Mouse (Mus musculus) kidney, embryonic 16.5 days (tissue): ENCODE results near the gene Ndufv3. TPM values are rescaled to one million over a fixed set of nuclear protein-coding genes. Genes with fewer than 3 reads are reported as not detected.
A peak's percentile ranks its signal among the peaks of the same experiment; 100 is the strongest.

ENCODE experiments used
- ATAC-seq: fragments of 200-750 bp; cut with Nextera tagmentation; 2 replicates; pipeline ENCODE4 v1.8.0; 2017; ENCODE audit warnings: moderate TSS enrichment; ENCODE audit not compliant: low FRiP score, low TSS enrichment
- H3K27ac ChIP-seq: fragments of 300-500 bp; sonication (generic); 2 replicates; pipeline ENCODE4 v1.5.1; 2014; ENCODE audit warnings: low read length
- H3K27me3 ChIP-seq: fragments of 300-500 bp; sonication (generic); 2 replicates; pipeline ENCODE4 v1.6.1; 2014; ENCODE audit warnings: low read length, control low read depth, mixed read lengths; ENCODE audit not compliant: insufficient read depth
- H3K36me3 ChIP-seq: fragments of 300-500 bp; sonication (generic); 2 replicates; pipeline ENCODE4 v1.6.1; 2014; ENCODE audit warnings: low read length, control low read depth, mixed read lengths; ENCODE audit not compliant: insufficient read depth
- H3K4me1 ChIP-seq: fragments of 300-500 bp; sonication (generic); 2 replicates; pipeline ENCODE4 v1.6.1; 2014; ENCODE audit warnings: low read length, control low read depth, mixed read lengths; ENCODE audit not compliant: insufficient read depth
- H3K4me2 ChIP-seq: fragments of 300-500 bp; sonication (generic); replicated peaks from 2 replicates; pipeline ENCODE4 v1.6.1; 2014; ENCODE audit warnings: low read depth, low read length
- H3K4me3 ChIP-seq: fragments of 300-500 bp; sonication (generic); 2 replicates; pipeline ENCODE4 v1.5.1; 2014; ENCODE audit warnings: mild to moderate bottlenecking, low read length
- H3K9ac ChIP-seq: fragments of 300-500 bp; sonication (generic); replicated peaks from 2 replicates; pipeline ENCODE4 v1.6.1; 2014; ENCODE audit warnings: low read length
- H3K9me3 ChIP-seq: fragments of 300-500 bp; sonication (generic); 2 replicates; pipeline ENCODE4 v1.6.1; 2016; ENCODE audit warnings: low read length, control low read depth
- WGBS: fragments of 180-500 bp; shearing (Covaris S2); extraction: QIAGEN DNeasy Blood & Tissue Kit; methylation state at CpG from one replicate; pipeline ENCODE4 v1.1.7; 2014; 5-methylcytosine and 5-hydroxymethylcytosine counted together
- polyA plus RNA-seq: library from polyadenylated mRNA; unstranded; fragments of >200 nt; fragmentation: Nextera tagmentation; extraction: Ambion mirVana; gene quantifications from 2 replicates; pipeline ENCODE4 v1.2.1, GENCODE M21; 2015

The Ndufv3 gene
- polyA plus RNA-seq, 1 experiment from 2014 or later: 271 TPM

GRCm38 (mm10) chr17:31510944-31511343, 9.0 kb upstream of the Ndufv3 start:
- no peak overlapping the region for H3K27ac ChIP-seq
- peak overlapping the region; percentile 83 for H3K4me2 ChIP-seq
- peak overlapping the region; percentile 89 for H3K4me3 ChIP-seq
- WGBS: 96% methylated on average over 6 of the region's 6 CpGs
- peaks cover 14% of the 10 kb centered on the region for H3K4me1 ChIP-seq
- no peak for ATAC-seq
- peak overlapping the region; percentile 84; the same call in 1 of the 2 replicates for H3K9ac ChIP-seq
- no peaks in the 10 kb centered on the region for H3K27me3 ChIP-seq
- no peaks in the 10 kb centered on the region for H3K9me3 ChIP-seq
- peaks cover 24% of the 10 kb centered on the region for H3K36me3 ChIP-seq

DNA sequence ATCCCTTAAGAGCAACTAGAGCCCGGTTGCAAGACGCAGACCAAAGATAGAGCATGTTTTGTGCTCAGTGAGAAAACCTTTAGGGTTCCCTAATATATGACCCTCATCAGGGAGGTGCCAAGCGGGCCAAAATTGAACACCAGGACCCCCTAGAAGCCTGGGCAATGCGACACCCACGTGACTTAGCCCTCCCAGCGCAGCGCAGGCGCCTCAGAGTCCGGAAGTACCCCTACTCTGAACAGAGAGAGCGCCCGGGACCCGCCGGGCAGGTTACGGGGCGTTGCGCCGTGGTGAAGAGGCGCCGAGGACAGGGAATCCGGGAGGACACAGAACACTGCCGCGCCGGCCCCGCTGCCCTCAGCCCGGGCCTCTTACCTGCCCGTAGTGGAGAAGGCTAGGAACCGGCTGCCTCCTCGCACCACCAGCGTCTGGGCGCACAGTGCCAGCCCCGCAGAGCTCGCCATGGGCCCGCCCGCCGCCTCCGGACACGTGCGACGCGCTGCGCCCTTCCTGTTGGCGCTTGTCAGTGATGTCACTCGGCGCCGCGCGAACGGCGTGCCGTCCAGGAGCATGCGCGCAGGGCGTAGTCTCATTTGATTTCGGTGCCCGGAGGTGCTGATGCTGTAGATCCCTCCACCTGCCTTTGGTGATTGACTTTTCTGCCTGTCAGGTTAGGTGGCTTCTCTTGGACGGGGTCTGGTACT, 8.0 kb upstream of the Ndufv3 start:
- under 1% methylated on average over 56 of the region's 56 CpGs for WGBS
- Histone ChIP-seq H3K4me3 (peak overlapping the region; percentile 89), H3K9ac (peak overlapping the region; percentile 84), H3K27me3 (no peaks in the 10 kb centered on the region), H3K4me2 (peak overlapping the region; percentile 83), H3K36me3 (peaks cover 24% of the 10 kb centered on the region), H3K4me1 (peaks cover 12% of the 10 kb centered on the region), H3K27ac (peak overlapping the region; percentile 77), H3K9me3 (no peaks in the 10 kb centered on the region)
- ATAC-seq: peak; percentile 96

DNA sequence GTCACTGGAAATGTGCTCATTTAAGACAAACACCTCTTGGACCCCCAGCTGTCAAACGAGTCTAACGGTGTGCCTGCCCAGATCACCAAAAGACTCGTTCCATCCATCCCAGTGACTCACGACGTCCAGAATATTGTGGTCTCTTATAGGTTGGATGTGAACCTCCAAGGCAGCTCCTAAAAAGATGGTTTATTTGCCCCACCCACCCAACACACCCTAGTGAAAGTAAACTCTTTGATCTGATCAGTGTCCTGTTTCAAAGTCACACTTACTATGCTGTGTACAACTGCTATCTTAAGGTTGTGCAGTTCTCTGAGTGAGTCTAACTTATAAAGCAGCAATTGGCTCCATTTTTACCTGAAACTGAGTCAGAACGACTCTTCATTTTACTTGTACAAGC, 7.3 kb upstream of the Ndufv3 start:
- Histone ChIP-seq H3K9me3 (no peaks in the 10 kb centered on the region), H3K9ac (peak overlapping the region; percentile 84), H3K27me3 (no peaks in the 10 kb centered on the region), H3K4me1 (peaks cover 12% of the 10 kb centered on the region), H3K27ac (0 out of 2 replicates have a peak overlapping the region, but pooled peaks have one; percentile 9), H3K36me3 (peaks cover 17% of the 10 kb centered on the region), H3K4me2 (peak overlapping the region; percentile 83), H3K4me3 (peak overlapping the region; percentile 89)
- 18% methylated on average over 6 of the region's 6 CpGs for WGBS
- ATAC-seq: no peak; the same call in 1 of the 2 replicates

DNA sequence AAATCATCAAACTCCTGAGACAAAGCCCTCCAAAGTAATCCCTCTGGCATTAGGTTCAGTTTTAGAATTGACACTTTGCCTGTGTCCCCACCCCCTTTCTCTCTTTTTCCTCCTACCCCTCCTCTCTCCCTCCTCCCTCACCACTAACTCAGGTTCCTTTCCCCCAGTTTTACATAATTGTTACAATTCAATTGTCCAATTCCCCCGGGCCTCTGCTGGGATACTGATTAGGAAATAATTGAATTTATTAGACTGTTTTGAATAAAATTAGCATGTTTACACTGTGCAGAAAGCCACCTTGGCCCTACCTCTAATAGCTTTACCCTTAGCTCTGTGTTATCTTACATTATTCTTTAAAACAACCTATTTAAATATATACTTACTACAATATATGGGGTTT, 5.2 kb upstream of the Ndufv3 start:
- ATAC-seq: no peak
- no peak overlapping the region for H3K4me2 ChIP-seq
- no peak overlapping the region for H3K4me3 ChIP-seq
- H3K4me1 ChIP-seq: peaks cover 12% of the 10 kb centered on the region
- no peak overlapping the region for H3K27ac ChIP-seq
- H3K9me3 ChIP-seq: no peaks in the 10 kb centered on the region
- WGBS: 68% methylated on average over 1 of the region's 1 CpGs
- peaks cover 3% of the 10 kb centered on the region for H3K36me3 ChIP-seq
- H3K9ac ChIP-seq: no peak overlapping the region
- H3K27me3 ChIP-seq: no peaks in the 10 kb centered on the region

DNA sequence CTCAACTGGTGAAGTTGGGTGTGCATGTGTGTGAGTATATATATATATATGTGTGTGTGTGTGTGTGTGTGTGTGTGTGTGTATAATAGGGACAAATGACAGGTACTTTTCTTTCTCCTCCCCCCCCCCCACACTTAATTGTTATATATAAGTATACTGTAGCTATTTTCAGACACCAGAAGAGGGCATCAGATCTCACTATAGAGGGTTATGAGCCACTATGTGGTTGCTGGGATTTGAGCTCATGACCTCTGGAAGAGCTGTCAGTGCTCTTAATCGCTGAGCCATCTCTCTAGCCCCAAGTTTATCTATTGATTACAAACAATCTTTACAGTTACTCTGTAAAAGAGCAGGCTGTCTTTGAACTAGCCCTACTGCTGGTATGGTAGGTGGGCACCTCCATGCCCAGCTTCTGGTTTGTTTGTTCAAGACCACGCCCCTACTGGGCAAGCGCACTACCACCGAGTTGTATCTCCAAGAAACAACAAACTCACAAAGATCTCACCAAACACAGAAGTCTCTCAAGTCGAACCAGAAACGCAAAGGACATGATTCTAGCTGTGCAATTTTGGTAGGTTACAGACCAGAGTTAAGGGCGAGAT, 470 bp upstream of the Ndufv3 start:
- peak overlapping the region; percentile 76 for H3K4me2 ChIP-seq
- peak overlapping the region; percentile 65 for H3K4me3 ChIP-seq
- H3K9ac ChIP-seq: peak overlapping the region; percentile 45
- peak; percentile 2; the same call in 1 of the 2 replicates for ATAC-seq
- WGBS: 3% methylated on average over 7 of the region's 7 CpGs
- H3K4me1 ChIP-seq: peaks cover 15% of the 10 kb centered on the region
- H3K27me3 ChIP-seq: no peaks in the 10 kb centered on the region
- H3K36me3 ChIP-seq: peaks cover 16% of the 10 kb centered on the region
- no peaks in the 10 kb centered on the region for H3K9me3 ChIP-seq
- H3K27ac ChIP-seq: peak overlapping the region; percentile 58

GRCm38 (mm10) chr17:31520895-31521294, 980 bp downstream of the Ndufv3 start:
- WGBS: 20% methylated on average over 3 of the region's 3 CpGs
- Histone ChIP-seq H3K4me1 (peaks cover 15% of the 10 kb centered on the region), H3K27ac (no peak overlapping the region), H3K36me3 (peaks cover 16% of the 10 kb centered on the region), H3K9ac (peak overlapping the region; percentile 66), H3K9me3 (no peaks in the 10 kb centered on the region), H3K27me3 (no peaks in the 10 kb centered on the region), H3K4me3 (peak overlapping the region; percentile 65), H3K4me2 (peak overlapping the region; percentile 76)
- ATAC-seq: no peak

- Histone ChIP-seq H3K4me2 (no peak overlapping the region), H3K36me3 (peaks cover 19% of the 10 kb centered on the region), H3K27ac (no peak overlapping the region), H3K27me3 (no peaks in the 10 kb centered on the region), H3K4me1 (peaks cover 15% of the 10 kb centered on the region), H3K4me3 (no peak overlapping the region), H3K9me3 (no peaks in the 10 kb centered on the region), H3K9ac (no peak overlapping the region)
- 95% methylated on average over 6 of the region's 6 CpGs for WGBS
- ATAC-seq: no peak
Measured at GRCm38 (mm10) chr17:31521948-31522347, 2.0 kb downstream of the Ndufv3 start.

DNA sequence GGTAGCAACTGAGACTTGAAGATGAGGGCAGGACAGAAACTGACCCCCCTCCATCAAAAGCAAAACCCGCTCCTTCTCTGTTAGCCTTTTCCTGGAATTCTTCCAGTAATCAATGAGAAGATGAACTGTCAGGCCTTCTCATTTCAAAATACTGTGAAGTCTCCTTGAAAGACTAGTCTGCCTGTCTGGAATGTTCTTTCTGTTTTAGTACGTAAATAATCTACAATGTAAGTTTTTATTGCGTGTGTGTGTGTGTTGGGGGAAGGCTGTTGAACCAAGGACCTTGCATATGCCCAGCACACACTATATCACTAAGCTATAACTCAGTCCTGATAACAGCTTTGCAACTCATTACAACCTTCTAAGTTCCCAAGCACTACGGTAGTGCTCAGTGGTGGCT, 5.2 kb downstream of the Ndufv3 start:
- ATAC-seq: no peak
- peaks cover 37% of the 10 kb centered on the region for H3K36me3 ChIP-seq
- no peaks in the 10 kb centered on the region for H3K9me3 ChIP-seq
- H3K27ac ChIP-seq: no peak overlapping the region
- no peaks in the 10 kb centered on the region for H3K27me3 ChIP-seq
- H3K9ac ChIP-seq: no peak overlapping the region
- H3K4me2 ChIP-seq: no peak overlapping the region
- H3K4me3 ChIP-seq: no peak overlapping the region
- 74% methylated on average over 4 of the region's 4 CpGs for WGBS
- H3K4me1 ChIP-seq: peaks cover 20% of the 10 kb centered on the region

DNA sequence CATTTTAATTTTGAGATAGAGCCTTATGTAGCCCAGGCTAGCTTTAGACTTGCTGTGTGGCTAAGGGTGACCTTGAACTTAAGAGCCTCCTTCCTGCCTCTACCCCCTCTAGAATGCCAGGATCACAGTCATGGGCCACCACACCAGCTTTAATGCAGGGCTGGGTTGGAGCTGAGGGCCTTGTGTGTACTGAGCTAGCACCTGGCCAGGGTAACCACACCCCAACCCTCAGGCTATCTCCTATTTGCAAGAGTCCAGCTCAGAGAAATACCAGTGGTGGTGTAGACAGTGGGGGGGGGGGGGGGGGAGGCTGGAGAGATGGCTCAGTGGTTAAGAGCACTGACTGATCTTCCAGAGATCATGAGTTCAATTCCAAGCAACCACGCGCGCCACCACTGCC, 5.9 kb downstream of the Ndufv3 start:
- Histone ChIP-seq H3K27me3 (no peaks in the 10 kb centered on the region), H3K4me1 (peaks cover 16% of the 10 kb centered on the region), H3K27ac (no peak overlapping the region), H3K4me2 (no peak overlapping the region), H3K9me3 (no peaks in the 10 kb centered on the region), H3K4me3 (no peak overlapping the region), H3K36me3 (peaks cover 38% of the 10 kb centered on the region), H3K9ac (no peak overlapping the region)
- WGBS: 100% methylated on average over 3 of the region's 3 CpGs
- ATAC-seq: no peak

GRCm38 (mm10) chr17:31529314-31529713, 9.4 kb downstream of the Ndufv3 start:
- peak overlapping the region; percentile 26 for H3K4me3 ChIP-seq
- peak overlapping the region; percentile 34; the same call in 1 of the 2 replicates for H3K4me2 ChIP-seq
- ATAC-seq: no peak; the same call in 1 of the 2 replicates
- no peak overlapping the region for H3K9ac ChIP-seq
- peaks cover 5% of the 10 kb centered on the region; the same call in 1 of the 2 replicates for H3K4me1 ChIP-seq
- 27% methylated on average over 15 of the region's 15 CpGs for WGBS
- no peaks in the 10 kb centered on the region for H3K9me3 ChIP-seq
- peaks cover 32% of the 10 kb centered on the region for H3K36me3 ChIP-seq
- H3K27me3 ChIP-seq: no peaks in the 10 kb centered on the region
- H3K27ac ChIP-seq: 0 out of 2 replicates have a peak overlapping the region, but pooled peaks have one; percentile 29
